ENCODE assay signal across 16 mouse cellular contexts in genomic region chr7:28993402-28993801, GRCm38 (mm10).
"Had no signal": no experiment of that assay in that cellular context is flagged by ENCODE, and none has a peak within 500 bp of the region (broad histone marks: within the 10 kb centered on the region; RNA-seq: fewer than 3 reads in every experiment).

No protein-coding gene starts in this region.

- DNase-seq: retina, postnatal 1 day; right cerebral cortex, adult 18-20 months; right cerebral cortex, postnatal 14 days; right cerebral cortex, postnatal 25 days; right cerebral cortex, postnatal 4 days; spleen, adult 18-20 months; thymus, adult 18-20 months; thymus, adult 2 months; thymus, postnatal 14 days; thymus, postnatal 25 days; thymus, postnatal 36 days; thymus, postnatal 4 days had no signal

- H3K4me2 ChIP-seq: neural tube, embryonic 13.5 days; neural tube, embryonic 15.5 days; stomach, embryonic 15.5 days had no signal

- H3K27me3 ChIP-seq: neural tube, embryonic 13.5 days; neural tube, embryonic 15.5 days; stomach, embryonic 15.5 days had no signal

- H3K4me1 ChIP-seq: neural tube, embryonic 13.5 days; neural tube, embryonic 15.5 days; stomach, embryonic 15.5 days had no signal

- H3K9ac ChIP-seq: neural tube, embryonic 13.5 days; neural tube, embryonic 15.5 days; stomach, embryonic 15.5 days had no signal

- H3K9me3 ChIP-seq: neural tube, embryonic 13.5 days; neural tube, embryonic 15.5 days; stomach, embryonic 15.5 days had no signal

- H3K4me3 ChIP-seq: neural tube, embryonic 13.5 days; neural tube, embryonic 15.5 days; stomach, embryonic 15.5 days had no signal

- H3K36me3 ChIP-seq: neural tube, embryonic 13.5 days; neural tube, embryonic 15.5 days; stomach, embryonic 15.5 days had no signal

- H3K27ac ChIP-seq: neural tube, embryonic 13.5 days; neural tube, embryonic 15.5 days; stomach, embryonic 15.5 days; stomach, postnatal 0 days had no signal
